Mouse (Mus musculus) ES-CJ7 (cell line): ENCODE results near the gene Tec.

Experiments used
- DNase-seq: peaks from one replicate; pipeline ENCODE4 v3.0.0; 2011; ENCODE audit warnings: low read depth, low spot score

Tec gene

GRCm38 (mm10) chr5:72891534-72891933 is 23.3 kb upstream of the Tec start:
- DNase-seq: peak; percentile 86

- no peak for DNase-seq
Measured at GRCm38 (mm10) chr5:72888260-72888659, 20.0 kb upstream of the Tec start.

- DNase-seq: no peak
Measured at GRCm38 (mm10) chr5:72886458-72887222, 18.4 kb upstream of the Tec start.

- no peak for DNase-seq
Measured at GRCm38 (mm10) chr5:72883706-72884105, 15.4 kb upstream of the Tec start.

GRCm38 (mm10) chr5:72882412-72882765 is 14.1 kb upstream of the Tec start:
- no peak for DNase-seq

- DNase-seq: no peak
Measured at GRCm38 (mm10) chr5:72881748-72882411, 13.6 kb upstream of the Tec start.

- no peak for DNase-seq
Measured at GRCm38 (mm10) chr5:72879736-72880135, 11.5 kb upstream of the Tec start.

- peak; percentile 21 for DNase-seq
Measured at GRCm38 (mm10) chr5:72871114-72871513, 2.8 kb upstream of the Tec start.

- DNase-seq: peak; percentile 30
Measured at GRCm38 (mm10) chr5:72869779-72870608, 1.7 kb upstream of the Tec start.

GRCm38 (mm10) chr5:72867036-72867672 is 1.1 kb downstream of the Tec start:
- no peak for DNase-seq

- DNase-seq: peak; percentile 36
Measured at GRCm38 (mm10) chr5:72866260-72866905, 1.9 kb downstream of the Tec start.

GRCm38 (mm10) chr5:72864654-72865178 is 3.6 kb downstream of the Tec start:
- no peak for DNase-seq

- no peak for DNase-seq
Measured at GRCm38 (mm10) chr5:72863166-72863565, 5.1 kb downstream of the Tec start.

GRCm38 (mm10) chr5:72861726-72862385 is 6.4 kb downstream of the Tec start:
- DNase-seq: no peak

- DNase-seq: no peak
Measured at GRCm38 (mm10) chr5:72860899-72861298, 7.4 kb downstream of the Tec start.

GRCm38 (mm10) chr5:72858306-72858705 is 10.0 kb downstream of the Tec start:
- no peak for DNase-seq

GRCm38 (mm10) chr5:72857756-72858155 is 10.5 kb downstream of the Tec start:
- DNase-seq: no peak

GRCm38 (mm10) chr5:72856255-72856878 is 11.9 kb downstream of the Tec start:
- DNase-seq: no peak

GRCm38 (mm10) chr5:72855685-72856124 is 12.6 kb downstream of the Tec start:
- peak; percentile 44 for DNase-seq
